Mouse (Mus musculus): ENCODE measurements at regions not wholly inside any gene's neighbourhood (a gene's known extent, or its start where the extent isn't known, plus 50 kb on each side); places are given as distances from the start of the nearest gene placed in this dataset.

DNA sequence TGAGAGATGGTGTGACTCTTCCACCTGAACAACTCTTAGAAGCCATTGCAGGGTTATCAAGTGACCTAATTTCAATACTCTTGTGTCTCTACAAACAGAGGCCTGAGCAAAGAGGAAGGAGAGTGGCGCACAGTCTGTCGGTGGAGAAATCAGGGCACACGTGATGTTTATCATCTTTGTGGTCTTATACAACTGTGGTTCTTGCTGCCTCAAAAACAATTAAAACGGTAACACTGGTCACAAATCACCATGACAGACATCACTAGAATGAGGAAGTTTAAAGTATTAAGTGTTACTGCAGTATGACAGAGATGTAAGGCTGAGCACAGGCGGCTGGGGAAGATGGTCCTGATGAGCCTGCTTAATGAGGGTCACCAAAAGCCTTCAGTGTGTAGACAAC lies 73.6 kb downstream of the Sdc1 start:
- H3K4me1 ChIP-seq (replicated peaks; ENCODE audit: control insufficient read depth, insufficient read depth): no peaks in the 10 kb centered on the region
- H3K9ac ChIP-seq (ENCODE audit: low read length): no peak overlapping the region
- no peak overlapping the region for H3K4me2 ChIP-seq (replicated peaks; ENCODE audit: low read depth)
- ATAC-seq (ENCODE audit: low FRiP score, low TSS enrichment) (no peak), DNase-seq (ENCODE audit: low spot score) (no peak)
- no peaks in the 10 kb centered on the region for H3K9me3 ChIP-seq (ENCODE audit: control insufficient read depth, low read length)
- no peaks in the 10 kb centered on the region for H3K27me3 ChIP-seq (ENCODE audit: control insufficient read depth, insufficient read depth, low read length)
- WGBS: 63% methylated on average over 5 of the region's 5 CpGs
- TF ChIP-seq EP300 (optimal IDR thresholded peaks at IDR 0.05) (no peak), CTCF (IDR thresholded peaks at IDR 0.05; ENCODE audit: low read depth) (no peak)
- no peaks in the 10 kb centered on the region for H3K36me3 ChIP-seq (ENCODE audit: control insufficient read depth, insufficient read depth, low read length)
- H3K27ac ChIP-seq (replicated peaks): no peak overlapping the region
- H3K4me3 ChIP-seq (ENCODE audit: low read depth, low read length): no peak overlapping the region

DNA sequence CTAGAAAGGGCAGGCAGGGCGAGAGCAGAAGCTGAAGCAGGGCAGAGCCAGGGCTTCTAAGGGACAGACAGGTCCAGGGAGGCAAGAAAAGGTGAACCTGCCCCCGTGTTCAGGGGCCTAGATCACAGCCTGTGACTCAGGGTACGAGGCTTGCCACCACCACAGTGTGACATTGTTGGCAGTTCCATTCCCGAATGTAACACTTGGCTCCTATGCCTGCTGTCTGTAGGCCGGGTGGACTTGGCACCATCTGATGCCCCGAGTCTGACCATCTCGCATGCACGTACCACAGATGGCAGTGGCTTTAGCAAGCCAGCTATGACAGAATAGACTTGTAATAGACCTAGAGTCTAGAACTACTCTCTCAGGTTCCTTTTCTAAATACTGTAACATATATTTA lies 74.3 kb downstream of the Sdc1 start:
- H3K9me3 ChIP-seq (ENCODE audit: control insufficient read depth, low read length): no peaks in the 10 kb centered on the region
- H3K36me3 ChIP-seq (ENCODE audit: control insufficient read depth, insufficient read depth, low read length): no peaks in the 10 kb centered on the region
- WGBS: 87% methylated on average over 8 of the region's 8 CpGs
- no peak overlapping the region for H3K4me2 ChIP-seq (replicated peaks; ENCODE audit: low read depth)
- no peak overlapping the region for H3K9ac ChIP-seq (ENCODE audit: low read length)
- no peak for TF ChIP-seq EP300 (optimal IDR thresholded peaks at IDR 0.05)
- no peak for TF ChIP-seq CTCF (IDR thresholded peaks at IDR 0.05; ENCODE audit: low read depth)
- H3K4me3 ChIP-seq (ENCODE audit: low read depth, low read length): no peak overlapping the region
- H3K4me1 ChIP-seq (replicated peaks; ENCODE audit: control insufficient read depth, insufficient read depth): no peaks in the 10 kb centered on the region
- H3K27me3 ChIP-seq (ENCODE audit: control insufficient read depth, insufficient read depth, low read length): no peaks in the 10 kb centered on the region
- ATAC-seq (ENCODE audit: low FRiP score, low TSS enrichment) (no peak), DNase-seq (ENCODE audit: low spot score) (no peak)
- no peak overlapping the region for H3K27ac ChIP-seq (replicated peaks)

DNA sequence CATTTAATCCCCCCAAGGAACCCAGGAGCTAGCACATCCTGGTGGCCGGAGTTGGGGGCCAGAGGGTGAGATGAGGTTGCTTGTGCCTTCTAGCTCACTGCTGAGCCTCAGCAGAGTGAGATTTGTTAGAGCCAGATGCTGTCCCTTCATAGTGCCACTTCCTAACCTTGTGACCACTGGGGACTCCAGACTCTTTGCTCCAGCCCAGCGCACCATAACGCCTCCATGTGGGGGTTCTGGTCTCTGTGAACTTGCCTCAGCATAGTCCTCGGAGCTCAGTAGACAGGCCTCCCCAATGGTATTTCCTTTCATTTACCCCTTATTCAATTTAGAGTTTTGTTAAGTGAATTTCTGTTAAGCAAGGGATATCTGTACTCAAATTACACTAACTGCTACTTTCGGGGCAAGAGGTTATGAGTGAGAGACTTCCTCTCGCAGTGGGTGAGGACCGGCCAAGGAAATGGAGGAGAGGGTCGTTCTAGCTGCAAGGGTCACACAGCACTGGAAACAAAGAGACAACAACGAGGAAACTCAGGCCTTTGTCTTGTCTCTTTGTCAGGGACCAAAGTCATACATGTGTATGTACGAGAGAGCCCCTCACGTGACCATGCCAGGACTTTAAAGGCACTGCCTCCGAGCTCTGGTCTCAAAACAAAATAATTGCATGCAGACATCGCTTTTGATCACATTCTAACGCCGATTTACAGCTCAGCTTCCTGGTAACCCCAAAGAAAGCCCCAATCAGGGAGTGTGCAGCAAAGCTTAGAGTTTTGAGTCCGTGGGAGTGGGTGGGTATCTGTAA lies 74.8 kb upstream of the Laptm4a start:
- Histone ChIP-seq H3K4me3 (ENCODE audit: low read depth, low read length) (no peak overlapping the region), H3K27ac (replicated peaks) (no peak overlapping the region), H3K9ac (ENCODE audit: low read length) (no peak overlapping the region; the same call in 1 of the 2 replicates), H3K4me2 (replicated peaks; ENCODE audit: low read depth) (no peak overlapping the region), H3K36me3 (ENCODE audit: control insufficient read depth, insufficient read depth, low read length) (no peaks in the 10 kb centered on the region), H3K27me3 (ENCODE audit: control insufficient read depth, insufficient read depth, low read length) (no peaks in the 10 kb centered on the region), H3K9me3 (ENCODE audit: control insufficient read depth, low read length) (no peaks in the 10 kb centered on the region), H3K4me1 (replicated peaks; ENCODE audit: control insufficient read depth, insufficient read depth) (no peaks in the 10 kb centered on the region)
- ATAC-seq (ENCODE audit: low FRiP score, low TSS enrichment) (no peak), DNase-seq (ENCODE audit: low spot score) (no peak)
- no peak for TF ChIP-seq CTCF (IDR thresholded peaks at IDR 0.05; ENCODE audit: low read depth)
- no peak for TF ChIP-seq EP300 (optimal IDR thresholded peaks at IDR 0.05)
- 60% methylated on average over 16 of the region's 16 CpGs for WGBS

DNA sequence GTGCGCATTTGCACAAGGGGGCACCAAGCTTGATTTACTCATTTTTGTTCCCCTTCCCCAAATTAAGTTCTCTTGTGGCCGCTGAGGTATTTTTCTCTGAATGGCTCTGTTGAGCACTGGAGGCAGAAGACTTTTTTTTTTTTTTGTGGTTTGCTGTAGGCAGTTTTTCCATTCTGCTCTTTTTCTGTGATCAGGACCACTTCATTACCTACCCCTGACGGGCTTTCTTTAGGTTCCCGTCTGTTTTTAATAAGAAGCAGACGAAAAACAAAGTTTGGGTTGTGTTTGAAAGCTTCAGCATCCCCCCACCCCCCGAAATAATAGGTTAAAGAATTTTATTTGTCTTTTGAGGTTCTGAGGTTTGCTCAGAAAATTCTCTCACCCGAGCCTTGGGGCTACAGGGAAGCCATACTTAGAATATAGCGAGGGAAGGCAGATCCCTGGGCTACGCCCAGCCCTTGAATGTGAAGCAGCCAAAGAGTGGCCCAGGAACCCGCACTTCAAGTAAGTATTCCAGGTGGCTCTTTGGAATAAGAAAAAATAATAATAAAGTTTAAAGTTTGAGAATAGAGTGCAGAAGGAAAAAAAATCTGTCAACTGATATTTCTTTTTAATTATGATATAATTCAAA lies 74.1 kb upstream of the Laptm4a start:
- Histone ChIP-seq H3K27me3 (ENCODE audit: control insufficient read depth, insufficient read depth, low read length) (no peaks in the 10 kb centered on the region), H3K36me3 (ENCODE audit: control insufficient read depth, insufficient read depth, low read length) (no peaks in the 10 kb centered on the region), H3K27ac (replicated peaks) (no peak overlapping the region), H3K4me3 (ENCODE audit: low read depth, low read length) (no peak overlapping the region), H3K4me2 (replicated peaks; ENCODE audit: low read depth) (no peak overlapping the region), H3K4me1 (replicated peaks; ENCODE audit: control insufficient read depth, insufficient read depth) (no peaks in the 10 kb centered on the region), H3K9ac (ENCODE audit: low read length) (no peak overlapping the region), H3K9me3 (ENCODE audit: control insufficient read depth, low read length) (no peaks in the 10 kb centered on the region)
- TF ChIP-seq EP300 (optimal IDR thresholded peaks at IDR 0.05) (no peak), CTCF (IDR thresholded peaks at IDR 0.05; ENCODE audit: low read depth) (no peak)
- ATAC-seq (ENCODE audit: low FRiP score, low TSS enrichment) (no peak), DNase-seq (ENCODE audit: low spot score) (no peak)
- 71% methylated on average over 10 of the region's 10 CpGs for whole genome bisulfite sequencing

DNA sequence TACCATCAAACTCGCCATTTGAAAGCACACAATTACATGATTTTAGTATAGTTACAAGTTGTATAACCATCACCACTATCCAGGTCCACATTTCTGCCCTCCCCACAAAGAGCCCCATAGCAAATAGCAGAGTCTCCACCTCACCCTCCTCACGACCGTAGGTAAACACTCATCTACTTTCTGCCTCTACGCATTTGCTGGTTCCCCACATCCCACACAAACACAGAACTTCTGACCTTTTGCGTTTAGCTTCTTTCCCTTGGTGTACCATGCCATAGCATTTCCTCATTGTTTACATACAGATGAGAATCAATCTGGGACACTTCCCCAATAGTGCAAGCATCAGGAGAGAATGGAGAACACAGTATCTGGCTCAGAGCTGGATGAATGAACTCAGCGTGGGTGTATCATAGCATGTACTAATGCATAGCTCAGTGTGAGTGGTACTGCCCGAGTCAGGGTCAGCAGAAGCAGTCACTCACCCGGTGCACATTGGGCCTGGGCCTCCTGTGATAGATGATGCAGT lies 73.5 kb upstream of the Laptm4a start:
- no peak overlapping the region for H3K27ac ChIP-seq (replicated peaks)
- H3K36me3 ChIP-seq (ENCODE audit: control insufficient read depth, insufficient read depth, low read length): no peaks in the 10 kb centered on the region
- 71% methylated on average over 8 of the region's 8 CpGs for WGBS
- H3K4me1 ChIP-seq (replicated peaks; ENCODE audit: control insufficient read depth, insufficient read depth): no peaks in the 10 kb centered on the region
- no peaks in the 10 kb centered on the region for H3K27me3 ChIP-seq (ENCODE audit: control insufficient read depth, insufficient read depth, low read length)
- no peak overlapping the region for H3K4me3 ChIP-seq (ENCODE audit: low read depth, low read length)
- H3K9ac ChIP-seq (ENCODE audit: low read length): no peak overlapping the region
- no peak for TF ChIP-seq CTCF (IDR thresholded peaks at IDR 0.05; ENCODE audit: low read depth)
- no peak for TF ChIP-seq EP300 (optimal IDR thresholded peaks at IDR 0.05)
- H3K4me2 ChIP-seq (replicated peaks; ENCODE audit: low read depth): no peak overlapping the region
- ATAC-seq (ENCODE audit: low FRiP score, low TSS enrichment): no peak
- DNase-seq (ENCODE audit: low spot score): no peak
- no peaks in the 10 kb centered on the region for H3K9me3 ChIP-seq (ENCODE audit: control insufficient read depth, low read length)

DNA sequence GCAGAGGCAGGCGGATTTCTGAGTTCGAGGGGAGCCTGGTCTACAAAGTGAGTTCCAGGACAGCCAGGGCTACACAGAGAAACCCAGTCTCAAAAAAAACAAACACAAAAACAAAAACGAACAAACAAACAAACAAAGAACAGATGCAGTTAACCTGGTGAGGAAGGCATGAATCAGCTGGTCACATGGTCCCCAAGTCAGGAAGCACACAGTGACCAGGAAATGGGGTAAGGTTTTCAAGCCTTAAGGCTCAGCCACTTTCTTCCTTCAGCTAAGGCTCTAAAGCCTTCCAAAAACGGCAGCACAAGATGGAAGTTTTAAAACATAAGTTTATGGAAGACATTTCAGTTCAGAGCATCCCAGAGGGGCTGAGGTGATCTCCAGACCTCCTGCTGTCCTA lies 67.6 kb upstream of the Laptm4a start:
- H3K4me2 ChIP-seq (replicated peaks; ENCODE audit: low read depth): no peak overlapping the region
- ATAC-seq (ENCODE audit: low FRiP score, low TSS enrichment): no peak
- peaks cover under 1% of the 10 kb centered on the region; the same call in 1 of the 2 replicates for H3K4me1 ChIP-seq (replicated peaks; ENCODE audit: control insufficient read depth, insufficient read depth)
- no peak overlapping the region for H3K27ac ChIP-seq (replicated peaks)
- DNase-seq (ENCODE audit: low spot score): no peak
- WGBS: 77% methylated on average over 4 of the region's 4 CpGs
- H3K36me3 ChIP-seq (ENCODE audit: control insufficient read depth, insufficient read depth, low read length): no peaks in the 10 kb centered on the region
- no peaks in the 10 kb centered on the region for H3K27me3 ChIP-seq (ENCODE audit: control insufficient read depth, insufficient read depth, low read length)
- no peak overlapping the region for H3K4me3 ChIP-seq (ENCODE audit: low read depth, low read length)
- TF ChIP-seq EP300 (optimal IDR thresholded peaks at IDR 0.05): no peak
- no peak for TF ChIP-seq CTCF (IDR thresholded peaks at IDR 0.05; ENCODE audit: low read depth)
- H3K9ac ChIP-seq (ENCODE audit: low read length): no peak overlapping the region
- H3K9me3 ChIP-seq (ENCODE audit: control insufficient read depth, low read length): no peaks in the 10 kb centered on the region

Data from stomach, postnatal 0 days (tissue).